Mouse (Mus musculus): Measurements from ENCODE around the gene Fgfr2. TPM values are rescaled to one million over a fixed set of nuclear protein-coding genes. Genes with fewer than 3 reads are reported as not detected.

Gene Fgfr2
- total RNA-seq, 2 experiments from 2014 or later: 1.5 to 1.7 TPM

- intact Hi-C loops (cut with DNase I): loop anchor here (5.0 kb wide), 1 partner anchor 124 kb away; no protein-coding TSS in a partner anchor
- no peak for DNase-seq
These were observed 131.8 kb downstream of the Fgfr2 start for GRCm38 (mm10) chr7:132991240-132991900.

GRCm38 (mm10) chr7:132989839-132990238, 133.3 kb downstream of the Fgfr2 start:
- DNase-seq: no peak
- intact Hi-C loops (cut with DNase I): loop anchor here (5.0 kb wide), 1 partner anchor 123 kb away; no protein-coding TSS in a partner anchor

DNA sequence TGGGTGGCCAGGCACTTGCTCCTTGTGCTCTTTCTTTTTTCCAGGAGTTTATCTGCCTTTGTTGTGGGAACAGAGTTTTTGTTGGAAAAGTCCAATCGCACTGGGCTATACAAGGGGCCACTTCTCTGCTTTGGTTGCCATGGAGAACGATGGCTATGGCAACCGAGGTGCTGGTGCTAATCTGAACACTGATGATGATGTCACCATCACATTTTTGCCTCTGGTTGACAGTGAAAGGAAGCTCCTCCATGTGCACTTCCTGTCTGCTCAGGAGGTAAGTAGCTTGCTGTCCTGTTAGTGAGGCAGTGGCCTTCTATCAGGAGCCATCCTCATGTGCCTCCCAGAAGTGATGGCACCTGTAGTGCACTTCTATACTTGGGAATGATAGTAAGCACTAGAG, 140.5 kb downstream of the Fgfr2 start:
- DNase-seq: no peak
- intact Hi-C loops (cut with DNase I): no loop called here

GRCm38 (mm10) chr7:132977981-132978380, 145.2 kb downstream of the Fgfr2 start:
- intact Hi-C loops (cut with DNase I): no loop called here
- DNase-seq: no peak

DNA sequence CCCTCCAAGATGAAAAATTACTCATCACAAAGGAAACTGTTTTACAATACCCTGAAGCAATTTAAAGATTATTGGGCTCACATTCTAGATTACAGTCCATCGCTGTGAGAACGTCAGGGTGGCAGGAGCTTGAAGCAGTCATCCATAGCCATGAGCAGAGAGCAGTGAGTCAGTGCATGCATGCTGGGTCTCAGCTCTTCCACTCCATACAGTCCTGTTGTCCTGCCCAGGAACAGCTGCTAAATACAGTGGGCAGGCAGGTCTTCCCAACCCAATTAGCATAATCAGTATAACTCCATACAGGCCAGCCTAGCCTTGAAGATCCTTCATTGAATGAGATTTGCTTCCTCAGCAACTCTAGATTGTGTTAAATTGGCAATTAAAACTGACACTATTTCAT, 147.1 kb downstream of the Fgfr2 start:
- intact Hi-C loops (cut with DNase I): no loop called here

DNA sequence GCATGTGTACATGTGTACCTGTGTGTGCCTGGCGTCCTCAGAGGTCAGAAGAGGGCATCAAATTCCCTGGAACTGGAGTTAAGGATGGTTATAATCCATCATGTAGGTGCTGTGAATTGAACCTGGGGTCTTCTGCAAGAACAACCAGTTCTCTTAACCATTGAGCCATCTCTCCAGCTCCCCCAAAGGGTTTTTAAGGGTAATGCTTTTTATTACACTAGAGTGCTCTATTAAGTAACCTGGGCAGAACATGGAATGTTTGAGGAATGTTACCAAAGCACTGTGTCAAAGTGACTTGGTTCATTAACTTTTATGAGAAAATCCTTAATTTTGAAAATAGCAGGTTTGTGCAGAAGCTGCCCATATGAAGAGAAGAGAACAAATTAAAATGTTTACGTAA, 151.1 kb downstream of the Fgfr2 start:
- no peak for DNase-seq

More for the DNA sequence above, 147.1 kb downstream of the Fgfr2 start:
- no peak for DNase-seq

GRCm38 (mm10) chr7:132965707-132966106, 157.4 kb downstream of the Fgfr2 start:
- intact Hi-C loops (cut with DNase I): no loop called here
- DNase-seq: no peak

More for the DNA sequence above, 151.1 kb downstream of the Fgfr2 start:
- intact Hi-C loops (cut with DNase I): loop anchor here (5.0 kb wide), 1 partner anchor 100 kb away; no protein-coding TSS in a partner anchor

GRCm38 (mm10) chr7:132964395-132964794, 158.8 kb downstream of the Fgfr2 start:
- intact Hi-C loops (cut with DNase I): no loop called here
- DNase-seq: no peak

- intact Hi-C loops (cut with DNase I): no loop called here
These were observed 172.5 kb downstream of the Fgfr2 start for GRCm38 (mm10) chr7:132950613-132951012.

GRCm38 (mm10) chr7:132949968-132950367, 173.2 kb downstream of the Fgfr2 start:
- intact Hi-C loops (cut with DNase I): no loop called here
- no peak for DNase-seq

More at GRCm38 (mm10) chr7:132950613-132951012, 172.5 kb downstream of the Fgfr2 start:
- no peak for DNase-seq

- intact Hi-C loops (cut with DNase I): no loop called here
- no peak for DNase-seq
These were observed 182.6 kb downstream of the Fgfr2 start for GRCm38 (mm10) chr7:132940569-132940968.

DNA sequence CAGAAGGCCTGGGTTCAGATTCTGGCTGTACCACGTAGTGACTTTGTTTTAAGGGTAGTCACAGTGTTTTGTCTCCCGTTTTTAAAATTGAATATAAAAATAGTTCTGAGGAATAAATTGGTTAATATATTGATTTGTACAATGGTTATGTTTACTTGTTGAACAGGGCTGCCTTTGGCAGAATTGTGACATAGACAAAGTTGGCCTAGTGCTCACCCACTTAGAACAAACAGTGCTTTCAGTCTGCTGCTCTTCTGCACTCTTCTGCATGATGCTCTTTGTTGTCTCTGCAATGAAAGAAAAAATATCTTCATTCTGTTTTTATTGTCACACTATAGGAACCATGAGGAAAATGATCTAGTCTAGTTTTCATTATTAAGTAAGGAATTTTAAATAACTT, 184.0 kb downstream of the Fgfr2 start:
- DNase-seq: no peak
- intact Hi-C loops (cut with DNase I): no loop called here

- DNase-seq: no peak
- intact Hi-C loops (cut with DNase I): loop anchor here (5.0 kb wide), 3 partner anchors 68 to 188 kb away; partner anchors contain the start of genes Ctbp2, Eef1akmt2 and Fgfr2
These were observed 188.4 kb downstream of the Fgfr2 start for GRCm38 (mm10) chr7:132934743-132935142.

GRCm38 (mm10) chr7:132933331-132933730, 189.8 kb downstream of the Fgfr2 start:
- no peak for DNase-seq
- intact Hi-C loops (cut with DNase I): loop anchor here (5.0 kb wide), 3 partner anchors 69 to 189 kb away; partner anchors contain the start of genes Ctbp2, Eef1akmt2 and Fgfr2

DNA sequence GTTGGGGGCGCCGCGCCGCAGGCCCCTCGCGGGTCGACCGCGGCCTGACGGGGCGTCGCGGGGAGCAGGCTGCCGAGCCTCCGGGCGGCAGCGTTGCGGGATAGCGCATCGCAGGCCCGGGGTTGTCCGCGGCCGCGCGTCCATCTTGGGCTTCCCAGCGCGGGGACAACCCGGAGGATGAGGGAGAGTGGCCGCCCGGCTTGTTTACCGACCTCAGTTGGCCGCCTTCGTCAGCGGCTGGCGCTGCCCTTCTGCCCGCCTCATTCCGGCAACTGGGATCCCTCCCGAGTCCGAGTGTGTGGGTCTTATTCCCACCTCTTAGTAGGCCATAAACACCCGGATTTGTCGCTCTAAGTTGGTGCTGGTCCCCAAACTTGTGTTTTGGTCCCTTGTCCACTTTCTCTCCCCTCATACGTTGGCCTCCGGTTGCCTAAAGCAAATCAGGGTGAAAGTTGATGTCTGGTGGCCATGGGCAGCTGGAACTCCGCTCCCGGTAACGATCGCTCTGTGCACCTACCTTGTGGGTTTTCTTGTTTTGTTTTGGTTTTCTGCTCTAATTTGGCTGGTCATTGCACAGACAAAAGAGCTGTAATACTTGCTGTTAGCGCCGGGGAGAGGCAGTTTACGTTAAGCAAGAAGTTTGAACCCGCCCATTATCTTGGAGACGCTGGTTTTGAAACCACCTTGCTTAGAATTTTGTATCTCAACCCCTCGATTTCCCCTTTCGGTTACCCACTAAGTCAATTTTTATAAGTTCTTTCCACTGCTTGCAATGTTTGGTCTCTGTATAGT, 191.4 kb downstream of the Fgfr2 start:
- intact Hi-C loops (cut with DNase I): loop anchor here (5.0 kb wide), 3 partner anchors 71 to 191 kb away; partner anchors contain the start of genes Ctbp2, Eef1akmt2 and Fgfr2
- DNase-seq: peak; percentile 55 to 66

DNA sequence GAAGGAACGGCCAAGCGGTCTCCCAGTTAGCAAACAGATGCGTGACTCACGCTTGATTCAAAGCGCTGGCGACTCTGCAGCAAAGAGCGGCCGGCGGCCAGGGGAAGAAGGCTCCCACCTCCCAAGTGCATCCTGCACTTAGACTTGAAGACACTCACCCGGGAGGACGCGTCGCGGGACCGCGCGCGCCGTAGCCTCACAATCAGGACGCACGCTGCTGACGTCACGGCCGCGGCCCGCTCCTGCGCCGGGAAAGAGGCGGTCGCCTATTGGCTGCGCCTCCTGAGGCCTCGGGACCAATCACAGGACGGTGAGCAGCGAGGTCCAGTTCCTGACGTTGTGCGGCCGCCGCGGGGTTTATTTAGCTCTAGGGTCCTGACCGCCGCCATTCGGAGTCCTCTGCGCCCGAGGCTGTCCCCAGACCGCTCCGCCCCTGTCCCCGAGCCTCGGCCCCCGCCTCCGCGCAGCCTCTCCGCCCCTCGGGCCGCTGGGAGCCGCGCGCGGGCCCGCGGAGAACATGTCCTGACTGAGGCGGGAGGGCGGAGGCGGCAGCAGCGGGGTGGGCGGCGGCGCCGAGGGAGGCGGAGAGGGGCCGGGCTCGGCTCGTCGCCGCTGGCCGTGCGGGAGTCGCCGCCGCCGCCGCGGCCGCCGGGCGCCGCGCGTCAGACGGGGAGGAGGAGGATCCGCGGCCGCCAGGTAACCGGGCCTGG, 192.1 kb downstream of the Fgfr2 start, which contains the start of gene Zranb1:
TSS of gene Zranb1 (plus strand) at position 293 of the 710 bp plus-strand sequence.
- intact Hi-C loops (cut with DNase I): loop anchor here (5.0 kb wide), 3 partner anchors 71 to 191 kb away; partner anchors contain the start of genes Ctbp2, Eef1akmt2 and Fgfr2
- DNase-seq: peak; percentile 98

- DNase-seq: no peak
- intact Hi-C loops (cut with DNase I): loop anchor here (5.0 kb wide), 3 partner anchors 72 to 192 kb away; partner anchors contain the start of genes Ctbp2, Eef1akmt2 and Fgfr2
These were observed 193.1 kb downstream of the Fgfr2 start for GRCm38 (mm10) chr7:132930055-132930454.

DNA sequence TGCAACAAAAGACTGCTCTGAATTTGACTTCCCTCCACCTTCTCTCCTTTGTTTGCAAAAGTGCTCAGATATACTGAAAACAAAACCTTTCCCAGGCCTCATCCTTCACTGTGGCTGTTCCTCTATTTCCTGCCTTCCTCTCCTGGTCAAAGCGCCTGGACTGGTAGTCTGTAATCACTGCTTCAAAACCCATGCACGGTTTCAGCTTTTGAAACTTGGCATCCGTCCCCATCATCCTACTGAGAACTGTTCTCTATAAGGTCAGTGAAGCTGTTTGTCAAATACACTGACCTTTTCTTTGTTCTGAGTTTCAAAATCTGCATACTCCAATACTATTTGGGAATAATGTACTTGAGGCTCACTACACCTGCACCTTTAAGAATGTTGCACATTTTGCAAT, 195.9 kb downstream of the Fgfr2 start:
- intact Hi-C loops (cut with DNase I): no loop called here
- no peak for DNase-seq

GRCm38 (mm10) chr7:132925227-132925626, 197.9 kb downstream of the Fgfr2 start:
- intact Hi-C loops (cut with DNase I): no loop called here
- DNase-seq: no peak

- DNase-seq: no peak
- intact Hi-C loops (cut with DNase I): no loop called here
These were observed 201.2 kb downstream of the Fgfr2 start for GRCm38 (mm10) chr7:132921971-132922370.
